23 mouse cellular contexts compared by ENCODE assay signal in the genomic region with DNA sequence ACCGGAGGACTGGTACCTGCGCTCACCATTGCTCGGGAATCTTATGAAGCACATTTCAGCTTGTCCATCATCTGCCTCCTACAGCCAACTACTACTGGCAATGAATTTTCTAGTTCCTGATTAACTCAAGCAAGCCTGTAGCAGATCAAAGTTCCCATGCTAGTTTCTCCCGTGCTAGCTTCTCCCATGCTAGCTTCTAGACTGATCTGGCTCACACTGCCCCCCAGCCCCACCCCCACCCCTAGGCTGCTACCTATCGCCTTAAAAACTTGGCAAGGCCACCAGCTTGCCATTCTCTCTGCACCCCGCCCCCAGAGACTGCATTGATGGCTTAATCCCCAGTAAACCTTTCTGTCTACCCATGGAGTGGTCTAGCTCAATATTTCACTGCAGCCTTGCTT. TPM values are rescaled to one million over a fixed set of nuclear protein-coding genes. Genes with fewer than 3 reads are reported as not detected.
DNase-seq lines count a peak whose midpoint lies in the region; ATAC-seq and TF ChIP-seq lines count a peak whose summit lies in the region.
"Had no signal": no experiment of that assay in that cellular context is flagged by ENCODE, and none has a peak within 500 bp of the region (broad histone marks: within the 10 kb centered on the region; RNA-seq: fewer than 3 reads in every experiment).

No protein-coding gene starts in this region.

- no peaks in the 10 kb centered on the region for H3K9me3 ChIP-seq in heart, embryonic 16.5 days (replicated peaks; ENCODE audit: control insufficient read depth, low read length)
- no peaks in the 10 kb centered on the region for H3K9me3 ChIP-seq in heart, embryonic 12.5 days (replicated peaks)
- H3K9me3 ChIP-seq in liver, embryonic 12.5 days (replicated peaks) = no peaks in the 10 kb centered on the region
- no peaks in the 10 kb centered on the region for H3K9me3 ChIP-seq in kidney, postnatal 0 days (replicated peaks; ENCODE audit: low read length)
- no peaks in the 10 kb centered on the region for H3K9me3 ChIP-seq in intestine, embryonic 16.5 days (ENCODE audit: control insufficient read depth, low read length)
- H3K9me3 ChIP-seq: heart, embryonic 10.5 days; midbrain, embryonic 10.5 days; stomach, embryonic 15.5 days had no signal

- WGBS in heart, embryonic 16.5 days = 68% methylated on average over 6 of the region's 6 CpGs
- WGBS in heart, embryonic 12.5 days = 72% methylated on average over 6 of the region's 6 CpGs
- 42% methylated on average over 6 of the region's 6 CpGs for WGBS in liver, adult 2 months
- 66% methylated on average over 6 of the region's 6 CpGs for WGBS in liver, embryonic 12.5 days (ENCODE audit: insufficient replicate concordance)
- WGBS in kidney, postnatal 0 days = 78% methylated on average over 6 of the region's 6 CpGs
- WGBS in intestine, embryonic 16.5 days = 76% methylated on average over 6 of the region's 6 CpGs

- H3K4me1 ChIP-seq in heart, embryonic 16.5 days (ENCODE audit: control insufficient read depth, insufficient read depth, low read length) = peaks cover 9% of the 10 kb centered on the region
- H3K4me1 ChIP-seq in heart, embryonic 12.5 days (replicated peaks) = peaks cover 8% of the 10 kb centered on the region; the same call in 1 of the 2 replicates
- peaks cover 5% of the 10 kb centered on the region for H3K4me1 ChIP-seq in liver, adult 2 months (ENCODE audit: control insufficient read depth, insufficient read depth, low read length)
- peaks cover 5% of the 10 kb centered on the region for H3K4me1 ChIP-seq in liver, embryonic 12.5 days
- no peaks in the 10 kb centered on the region for H3K4me1 ChIP-seq in kidney, postnatal 0 days (replicated peaks; ENCODE audit: insufficient read depth, low read length)
- H3K4me1 ChIP-seq in intestine, embryonic 16.5 days (ENCODE audit: control insufficient read depth, insufficient read depth, low read length) = peaks cover 4% of the 10 kb centered on the region; the same call in 1 of the 2 replicates

- ATAC-seq in heart, embryonic 16.5 days (replicated peaks; ENCODE audit: extremely low read depth, insufficient read depth, low FRiP score) = 0 out of 2 replicates have a peak, but pooled peaks have one; percentile 8
- no peak for ATAC-seq in heart, embryonic 12.5 days (ENCODE audit: insufficient number of reproducible peaks, low FRiP score)
- ATAC-seq in liver, embryonic 12.5 days = no peak
- ATAC-seq in kidney, postnatal 0 days (replicated peaks; ENCODE audit: low FRiP score, low read depth) = peak; percentile 58; the same call in 1 of the 2 replicates
- no peak for ATAC-seq in intestine, embryonic 16.5 days
- ATAC-seq: forebrain, embryonic 14.5 days; hindbrain, embryonic 16.5 days; midbrain, embryonic 16.5 days had no signal

- no peak for TF ChIP-seq CTCF in liver, adult 2 months (IDR thresholded peaks at IDR 0.05; ENCODE audit: low read depth, low read length)
- TF ChIP-seq CTCF in kidney, postnatal 0 days (IDR thresholded peaks at IDR 0.05; ENCODE audit: low read depth) = no peak

- peak; percentile 76 for DNase-seq in liver, adult 2 months (ENCODE audit: extremely low read depth, low read depth, low spot score)
- no peak for DNase-seq in kidney, postnatal 0 days (ENCODE audit: low spot score)
- DNase-seq in kidney, postnatal 36 days = peak; percentile 69 to 82
- DNase-seq: adrenal gland, adult 2 months; adrenal gland, postnatal 36 days; cerebellum, adult 18-20 months; cerebellum, postnatal 25 days; gastrocnemius, postnatal 14 days; layer of hippocampus, adult 9-11 months; liver; right cerebral cortex, postnatal 25 days; thymus, postnatal 14 days had no signal

- H3K4me3 ChIP-seq in heart, embryonic 16.5 days (ENCODE audit: low read length) = no peak overlapping the region
- H3K4me3 ChIP-seq in heart, embryonic 12.5 days = no peak overlapping the region
- H3K4me3 ChIP-seq in liver, adult 2 months (ENCODE audit: insufficient read depth, low read depth, low read length) = no peak overlapping the region
- H3K4me3 ChIP-seq in liver, embryonic 12.5 days = no peak overlapping the region
- H3K4me3 ChIP-seq in kidney, postnatal 0 days (replicated peaks; ENCODE audit: low read depth, low read length) = no peak overlapping the region
- no peak overlapping the region for H3K4me3 ChIP-seq in intestine, embryonic 16.5 days (ENCODE audit: low read length)
- H3K4me3 ChIP-seq: heart, embryonic 10.5 days; midbrain, embryonic 10.5 days; stomach, embryonic 15.5 days had no signal

- H3K27ac ChIP-seq in heart, embryonic 16.5 days (ENCODE audit: low read length) = no peak overlapping the region
- no peak overlapping the region for H3K27ac ChIP-seq in heart, embryonic 12.5 days (ENCODE audit: poor library complexity, severe bottlenecking)
- no peak overlapping the region for H3K27ac ChIP-seq in liver, adult 2 months (replicated peaks; ENCODE audit: insufficient read depth, low read depth, low read length)
- H3K27ac ChIP-seq in liver, embryonic 12.5 days = no peak overlapping the region
- no peak overlapping the region for H3K27ac ChIP-seq in kidney, postnatal 0 days
- H3K27ac ChIP-seq in intestine, embryonic 16.5 days (ENCODE audit: low read length) = no peak overlapping the region
- H3K27ac ChIP-seq: heart, embryonic 10.5 days; midbrain, embryonic 10.5 days; stomach, embryonic 15.5 days had no signal

- H3K27me3 ChIP-seq in heart, embryonic 16.5 days (ENCODE audit: control insufficient read depth, insufficient read depth, low read length) = no peaks in the 10 kb centered on the region
- H3K27me3 ChIP-seq in heart, embryonic 12.5 days (replicated peaks) = no peaks in the 10 kb centered on the region
- H3K27me3 ChIP-seq in liver, adult 2 months (ENCODE audit: control insufficient read depth, insufficient read depth, low read length) = no peaks in the 10 kb centered on the region
- H3K27me3 ChIP-seq in liver, embryonic 12.5 days (replicated peaks) = 0 out of 2 replicates have a peak, but pooled peaks cover 4% of the 10 kb centered on the region
- no peaks in the 10 kb centered on the region for H3K27me3 ChIP-seq in kidney, postnatal 0 days (ENCODE audit: insufficient read depth, low read length)
- no peaks in the 10 kb centered on the region for H3K27me3 ChIP-seq in intestine, embryonic 16.5 days (replicated peaks; ENCODE audit: control insufficient read depth, insufficient read depth, low read length)
- H3K27me3 ChIP-seq: stomach, embryonic 15.5 days had no signal

- no peaks in the 10 kb centered on the region for H3K79me2 ChIP-seq in liver, adult 2 months (ENCODE audit: control insufficient read depth, insufficient read depth, low read length)

- TF ChIP-seq POLR2A in liver, adult 2 months (IDR thresholded peaks at IDR 0.05; ENCODE audit: extremely low read depth, insufficient read depth, low read length) = no peak

- H3K9ac ChIP-seq in heart, embryonic 16.5 days (ENCODE audit: low read length) = no peak overlapping the region
- no peak overlapping the region for H3K9ac ChIP-seq in heart, embryonic 12.5 days
- no peak overlapping the region for H3K9ac ChIP-seq in liver, adult 2 months (ENCODE audit: low read depth, low read length)
- H3K9ac ChIP-seq in liver, embryonic 12.5 days = no peak overlapping the region
- no peak overlapping the region for H3K9ac ChIP-seq in kidney, postnatal 0 days (ENCODE audit: low read depth, low read length)
- H3K9ac ChIP-seq in intestine, embryonic 16.5 days (ENCODE audit: low read depth, low read length) = no peak overlapping the region
- H3K9ac ChIP-seq: stomach, embryonic 15.5 days had no signal

- no peak overlapping the region for H3K4me2 ChIP-seq in heart, embryonic 16.5 days (ENCODE audit: low read depth, low read length)
- no peak overlapping the region for H3K4me2 ChIP-seq in heart, embryonic 12.5 days
- H3K4me2 ChIP-seq in liver, embryonic 12.5 days = no peak overlapping the region
- no peak overlapping the region for H3K4me2 ChIP-seq in kidney, postnatal 0 days (ENCODE audit: low read length)
- no peak overlapping the region for H3K4me2 ChIP-seq in intestine, embryonic 16.5 days (ENCODE audit: low read depth, low read length)
- H3K4me2 ChIP-seq: stomach, embryonic 15.5 days had no signal

- no peaks in the 10 kb centered on the region for H3K36me3 ChIP-seq in heart, embryonic 16.5 days (ENCODE audit: control insufficient read depth, insufficient read depth)
- H3K36me3 ChIP-seq in heart, embryonic 12.5 days = no peaks in the 10 kb centered on the region
- H3K36me3 ChIP-seq in liver, adult 2 months (ENCODE audit: control insufficient read depth, insufficient read depth, low read length) = no peaks in the 10 kb centered on the region
- no peaks in the 10 kb centered on the region for H3K36me3 ChIP-seq in liver, embryonic 12.5 days
- H3K36me3 ChIP-seq in kidney, postnatal 0 days (ENCODE audit: insufficient read depth, low read length) = no peaks in the 10 kb centered on the region
- H3K36me3 ChIP-seq in intestine, embryonic 16.5 days (ENCODE audit: control insufficient read depth, insufficient read depth, low read length) = no peaks in the 10 kb centered on the region
- H3K36me3 ChIP-seq: heart, embryonic 10.5 days; midbrain, embryonic 10.5 days; stomach, embryonic 15.5 days had no signal

RNA-seq across cellular contexts. Expression of a gene that starts 39.8 kb away (rescaled TPM):
- 0.37 and 1.2 TPM in 2 replicates for polyA plus RNA-seq in heart, embryonic 16.5 days (2015; fragmentation: Nextera tagmentation; extraction: Ambion mirVana)
- polyA plus RNA-seq in heart, embryonic 12.5 days (2016; fragmentation: Nextera tagmentation; extraction: Ambion mirVana) = 0.34 and 0.37 TPM in 2 replicates
- 7.9 and 10.3 TPM in 2 replicates for total RNA-seq in liver, adult 2 months (2014; rRNA removed)
- 6.0 and 7.1 TPM in 2 replicates for polyA plus RNA-seq in liver, adult 2 months (2012; rRNA removed)
- 0.08 TPM in 2 replicates for polyA plus RNA-seq in liver, embryonic 12.5 days (2016; fragmentation: Nextera tagmentation; extraction: Ambion mirVana)
- polyA plus RNA-seq in kidney, postnatal 0 days (2015; fragmentation: Nextera tagmentation; extraction: Ambion mirVana) = 0.68 and 1.0 TPM in 2 replicates
- polyA plus RNA-seq in intestine, embryonic 16.5 days (2015; fragmentation: Nextera tagmentation; extraction: Ambion mirVana) = 1.0 and 1.1 TPM in 2 replicates
- total RNA-seq: hematopoietic stem cell, adult 5-6 weeks had no signal

Comparison
In these comparisons a context has a peak if more than half of its experiments do, and no peak if none do; other contexts are left out.
1. ATAC-seq: peak in heart, embryonic 16.5 days (single experiment) and kidney, postnatal 0 days (single experiment); none in heart, embryonic 12.5 days (single experiment), liver, embryonic 12.5 days (single experiment) and intestine, embryonic 16.5 days (single experiment).